Mouse (Mus musculus): ENCODE data around the gene Arhgap6. TPM values are rescaled to one million over a fixed set of nuclear protein-coding genes. Genes with fewer than 3 reads are reported as not detected.
A peak's percentile ranks its signal among the peaks of the same experiment; 100 is the strongest.
"Not testable (repeated sequence)": the region's sequence is repeated elsewhere in the genome, so short reads cannot be mapped to it uniquely, and the experiment has no call there.

The Arhgap6 gene
- polyA plus RNA-seq, 1 experiment from 2014 or later, result 0.98 TPM

DNA sequence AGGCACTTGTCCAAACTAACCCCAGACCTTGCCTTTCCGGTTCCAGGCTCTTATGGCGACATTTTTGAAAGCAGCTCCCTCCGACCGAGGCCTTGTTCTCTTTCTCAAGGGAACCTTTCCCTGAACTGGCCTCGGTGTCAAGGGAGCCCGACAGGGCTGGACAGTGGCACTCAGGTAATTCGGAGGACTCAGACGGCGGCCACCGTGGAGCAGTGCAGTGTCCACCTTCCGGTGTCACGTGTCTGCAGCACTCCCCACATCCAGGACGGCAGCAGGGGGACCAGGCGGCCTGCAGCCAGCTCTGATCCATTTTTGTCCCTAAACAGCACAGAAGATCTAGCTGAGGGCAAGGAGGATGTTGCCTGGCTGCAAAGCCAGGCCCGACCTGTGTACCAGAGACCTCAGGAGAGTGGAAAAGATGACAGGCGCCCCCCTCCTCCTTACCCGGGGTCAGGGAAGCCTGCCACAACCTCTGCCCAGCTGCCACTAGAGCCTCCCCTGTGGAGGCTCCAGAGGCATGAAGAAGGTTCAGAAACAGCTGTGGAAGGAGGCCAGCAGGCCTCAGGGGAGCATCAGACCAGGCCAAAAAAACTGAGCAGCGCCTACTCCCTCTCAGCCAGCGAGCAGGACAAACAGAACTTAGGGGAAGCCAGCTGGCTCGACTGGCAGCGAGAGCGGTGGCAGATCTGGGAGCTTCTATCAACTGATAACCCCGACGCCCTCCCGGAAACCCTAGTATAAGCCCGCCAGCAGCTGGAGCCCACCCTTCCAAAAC lies 507.6 kb downstream of the Arhgap6 start:
- no peaks in the 10 kb centered on the region for H3K4me1 ChIP-seq

GRCm38 (mm10) chrX:169303945-169304344 lies 509.0 kb downstream of the Arhgap6 start:
- Histone ChIP-seq H3K27me3 (ENCODE audit: poor library complexity, severe bottlenecking) (peaks cover 38% of the 10 kb centered on the region), H3K27ac (no peak overlapping the region), H3K4me3 (no peak overlapping the region), H3K4me1 (no peaks in the 10 kb centered on the region), H3K9me3 (no peaks in the 10 kb centered on the region), H3K36me3 (replicated peaks) (no peaks in the 10 kb centered on the region)
- DNase-seq (ENCODE audit: extremely low spot score, low spot score), result no peak
- 52% methylated on average over 3 of the region's 3 CpGs for WGBS

More for the DNA sequence above, 507.6 kb downstream of the Arhgap6 start:
- H3K9me3 ChIP-seq, result no peaks in the 10 kb centered on the region
- no peak overlapping the region for H3K4me3 ChIP-seq
- WGBS, result 68% methylated on average over 26 of the region's 26 CpGs
- no peak overlapping the region for H3K27ac ChIP-seq
- no peaks in the 10 kb centered on the region for H3K36me3 ChIP-seq (replicated peaks)
- DNase-seq (ENCODE audit: extremely low spot score, low spot score), result no peak
- peaks cover 41% of the 10 kb centered on the region for H3K27me3 ChIP-seq (ENCODE audit: poor library complexity, severe bottlenecking)

DNA sequence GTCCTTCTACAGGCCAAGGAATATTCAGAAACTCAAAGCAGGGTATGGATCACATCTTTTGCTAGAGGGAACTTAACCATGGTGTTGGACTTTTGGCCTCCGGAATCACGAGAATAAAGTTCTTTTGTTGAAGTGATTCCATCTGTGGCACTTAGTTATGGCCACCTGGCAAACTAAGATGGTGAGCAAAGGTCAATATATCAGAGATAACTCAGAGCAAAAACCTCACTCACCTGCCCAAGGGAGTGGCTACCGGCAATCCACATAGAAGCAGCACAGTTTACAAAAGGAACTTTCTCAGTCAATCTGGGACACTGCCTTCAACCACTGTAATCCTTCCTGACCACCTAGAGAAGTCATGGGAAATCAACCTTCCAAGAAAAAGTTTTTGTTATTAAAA lies 513.7 kb downstream of the Arhgap6 start:
- WGBS, result 96% methylated on average over 3 of the region's 3 CpGs
- H3K36me3 ChIP-seq (replicated peaks), result peaks cover 17% of the 10 kb centered on the region
- H3K9me3 ChIP-seq, result no peaks in the 10 kb centered on the region
- H3K27me3 ChIP-seq (ENCODE audit: poor library complexity, severe bottlenecking), result peaks cover 39% of the 10 kb centered on the region
- H3K27ac ChIP-seq, result no peak overlapping the region
- H3K4me3 ChIP-seq, result no peak overlapping the region
- H3K4me1 ChIP-seq, result no peaks in the 10 kb centered on the region
- no peak for DNase-seq (ENCODE audit: extremely low spot score, low spot score)

GRCm38 (mm10) chrX:169319066-169319760 lies 524.3 kb downstream of the Arhgap6 start:
- Histone ChIP-seq H3K27ac (peak overlapping the region; percentile 90), H3K27me3 (ENCODE audit: poor library complexity, severe bottlenecking) (peaks cover 69% of the 10 kb centered on the region), H3K4me1 (peaks cover 12% of the 10 kb centered on the region), H3K9me3 (no peaks in the 10 kb centered on the region; the same call in 1 of the 2 replicates), H3K36me3 (replicated peaks) (peaks cover 21% of the 10 kb centered on the region), H3K4me3 (peak overlapping the region; percentile 61)
- WGBS, result 65% methylated on average over 12 of the region's 12 CpGs
- no peak for DNase-seq (ENCODE audit: extremely low spot score, low spot score)

DNA sequence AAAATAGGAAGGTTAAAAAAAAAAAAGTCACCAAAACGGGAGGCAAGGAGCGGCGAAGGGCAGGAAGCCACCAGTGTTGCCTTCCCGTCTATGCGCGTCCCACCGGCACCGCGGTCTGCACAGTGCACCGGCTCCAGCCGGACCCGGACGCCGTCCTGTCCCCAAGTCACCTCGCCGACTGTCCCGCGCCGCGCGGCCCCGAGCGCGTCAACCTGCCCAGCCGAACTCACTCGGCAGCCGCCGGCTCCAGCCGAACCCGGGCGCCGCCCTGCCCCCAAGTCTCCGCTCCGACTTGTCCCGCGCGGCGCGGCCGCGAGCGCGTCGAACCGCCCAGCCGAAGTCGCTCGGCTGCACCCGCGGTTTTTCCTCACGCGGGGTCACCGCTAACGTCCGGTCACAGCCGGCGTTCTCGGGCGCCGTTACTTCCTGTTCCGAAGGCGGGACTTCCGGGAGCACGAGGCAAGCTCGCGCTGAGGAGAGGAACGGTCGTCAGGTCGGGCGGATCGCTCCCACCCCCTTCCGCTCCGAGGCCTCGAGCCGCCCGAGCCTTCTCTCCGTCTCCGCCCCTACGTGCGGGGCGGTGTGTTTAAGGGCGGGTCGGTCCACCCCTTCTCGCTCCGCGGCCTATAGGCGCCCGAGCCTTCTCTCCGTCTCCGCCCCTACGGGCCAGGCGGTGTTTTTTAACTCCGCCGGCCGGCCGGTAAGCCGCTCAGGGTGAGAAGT lies 525.2 kb downstream of the Arhgap6 start, which contains the start of gene Hccs:
TSS of gene Hccs (minus strand) at position 428 of the 723 bp plus-strand sequence.
- 28% methylated on average over 96 of the region's 97 CpGs for WGBS
- Histone ChIP-seq H3K27ac (peak within 1 kb of the TSS; percentile 90), H3K36me3 (replicated peaks) (peaks cover 16% of the 10 kb centered on the region), H3K4me3 (peak within 1 kb of the TSS; percentile 61), H3K27me3 (ENCODE audit: poor library complexity, severe bottlenecking) (peaks cover 70% of the 10 kb centered on the region), H3K9me3 (no peaks in the 10 kb centered on the region; the same call in 1 of the 2 replicates), H3K4me1 (peaks cover 12% of the 10 kb centered on the region)
- DNase-seq (ENCODE audit: extremely low spot score, low spot score), result peak; percentile 82

- peaks cover 13% of the 10 kb centered on the region for H3K36me3 ChIP-seq (replicated peaks)
- H3K4me3 ChIP-seq, result peak overlapping the region; percentile 61
- WGBS, result 42% methylated on average over 15 of the region's 15 CpGs
- peaks cover 12% of the 10 kb centered on the region for H3K4me1 ChIP-seq
- DNase-seq (ENCODE audit: extremely low spot score, low spot score); H3K9me3 ChIP-seq: not testable (repeated sequence)
- H3K27me3 ChIP-seq (ENCODE audit: poor library complexity, severe bottlenecking), result peaks cover 70% of the 10 kb centered on the region
- peak overlapping the region; percentile 90 for H3K27ac ChIP-seq
These were observed 525.7 kb downstream of the Arhgap6 start for GRCm38 (mm10) chrX:169320668-169321005.

DNA sequence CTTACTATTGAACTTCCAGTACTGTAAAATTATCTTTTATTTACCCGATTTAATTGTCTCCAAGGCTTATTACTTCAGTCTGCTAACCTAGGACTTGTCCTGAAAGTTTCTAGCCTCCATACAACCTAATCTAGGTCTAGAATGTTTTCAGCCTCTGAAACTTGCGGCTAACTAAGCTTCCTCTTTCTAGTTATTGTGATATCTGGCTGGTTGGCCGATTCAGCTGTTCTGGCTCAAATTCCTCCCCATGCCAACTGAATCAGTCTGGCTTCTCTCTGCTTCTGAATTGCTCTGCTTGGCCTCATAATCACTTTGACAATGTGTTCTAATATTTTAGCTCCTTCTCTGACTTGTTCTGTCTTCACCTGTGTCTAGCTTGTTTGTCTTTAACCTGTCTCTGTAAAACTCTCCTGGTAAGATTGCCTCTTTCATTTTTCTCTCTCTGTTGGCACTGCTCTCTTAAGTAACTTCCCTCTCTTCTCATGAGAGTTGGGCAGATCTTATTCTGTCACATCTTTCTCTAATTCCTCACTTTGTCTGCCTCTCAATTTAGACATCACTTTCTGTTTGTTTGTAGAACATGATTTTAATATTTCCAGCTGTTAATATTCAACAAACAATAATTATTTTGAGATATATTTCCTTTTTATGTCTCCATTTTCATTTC lies 531.2 kb downstream of the Arhgap6 start:
- WGBS, result 91% methylated on average over 3 of the region's 3 CpGs
- no peaks in the 10 kb centered on the region for H3K9me3 ChIP-seq
- no peaks in the 10 kb centered on the region for H3K4me1 ChIP-seq
- H3K36me3 ChIP-seq (replicated peaks), result no peaks in the 10 kb centered on the region
- peaks cover 52% of the 10 kb centered on the region for H3K27me3 ChIP-seq (ENCODE audit: poor library complexity, severe bottlenecking)
- no peak overlapping the region for H3K27ac ChIP-seq
- no peak overlapping the region for H3K4me3 ChIP-seq
- no peak for DNase-seq (ENCODE audit: extremely low spot score, low spot score)

GRCm38 (mm10) chrX:169332264-169332663 lies 537.4 kb downstream of the Arhgap6 start:
- H3K27ac ChIP-seq, result no peak overlapping the region
- no peaks in the 10 kb centered on the region for H3K9me3 ChIP-seq

GRCm38 (mm10) chrX:169337559-169337958 lies 542.7 kb downstream of the Arhgap6 start:
- H3K36me3 ChIP-seq (replicated peaks), result no peaks in the 10 kb centered on the region
- no peaks in the 10 kb centered on the region for H3K9me3 ChIP-seq
- H3K27ac ChIP-seq, result no peak overlapping the region
- H3K27me3 ChIP-seq (ENCODE audit: poor library complexity, severe bottlenecking), result peaks cover 52% of the 10 kb centered on the region
- H3K4me3 ChIP-seq, result no peak overlapping the region
- H3K4me1 ChIP-seq, result no peaks in the 10 kb centered on the region
- no peak for DNase-seq (ENCODE audit: extremely low spot score, low spot score)

More at GRCm38 (mm10) chrX:169332264-169332663, 537.4 kb downstream of the Arhgap6 start:
- H3K4me1 ChIP-seq, result no peaks in the 10 kb centered on the region
- H3K4me3 ChIP-seq, result no peak overlapping the region
- no peak for DNase-seq (ENCODE audit: extremely low spot score, low spot score)
- H3K36me3 ChIP-seq (replicated peaks), result no peaks in the 10 kb centered on the region
- 42% methylated on average over 3 of the region's 3 CpGs for WGBS
- peaks cover 61% of the 10 kb centered on the region for H3K27me3 ChIP-seq (ENCODE audit: poor library complexity, severe bottlenecking)

DNA sequence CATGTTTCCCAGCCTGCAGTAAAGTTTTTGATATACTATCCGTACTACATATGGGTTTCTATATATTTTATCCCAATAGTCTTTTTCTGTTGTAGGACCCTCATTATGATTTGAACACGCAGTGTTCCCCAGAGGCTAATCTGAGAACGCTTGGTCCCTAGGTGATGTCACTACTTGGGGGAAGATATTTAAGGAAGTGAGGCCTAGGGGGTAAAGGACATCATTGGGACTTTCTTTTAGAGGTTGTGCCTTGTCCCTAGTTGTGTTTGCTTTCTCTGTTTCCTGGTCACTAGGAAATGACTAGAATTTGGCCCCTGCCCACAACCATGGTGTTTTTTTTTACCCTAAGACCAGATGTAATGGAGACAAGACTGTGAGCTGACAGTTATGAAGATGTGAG lies 543.3 kb downstream of the Arhgap6 start:
- Histone ChIP-seq H3K4me1 (no peaks in the 10 kb centered on the region), H3K27me3 (ENCODE audit: poor library complexity, severe bottlenecking) (peaks cover 49% of the 10 kb centered on the region), H3K27ac (no peak overlapping the region), H3K36me3 (replicated peaks) (no peaks in the 10 kb centered on the region), H3K4me3 (no peak overlapping the region), H3K9me3 (no peaks in the 10 kb centered on the region)
- WGBS, result 88% methylated on average over 3 of the region's 3 CpGs
- DNase-seq (ENCODE audit: extremely low spot score, low spot score), result no peak
